Comparison of ENCODE assay signal across 8 mouse cellular contexts in the genomic region with DNA sequence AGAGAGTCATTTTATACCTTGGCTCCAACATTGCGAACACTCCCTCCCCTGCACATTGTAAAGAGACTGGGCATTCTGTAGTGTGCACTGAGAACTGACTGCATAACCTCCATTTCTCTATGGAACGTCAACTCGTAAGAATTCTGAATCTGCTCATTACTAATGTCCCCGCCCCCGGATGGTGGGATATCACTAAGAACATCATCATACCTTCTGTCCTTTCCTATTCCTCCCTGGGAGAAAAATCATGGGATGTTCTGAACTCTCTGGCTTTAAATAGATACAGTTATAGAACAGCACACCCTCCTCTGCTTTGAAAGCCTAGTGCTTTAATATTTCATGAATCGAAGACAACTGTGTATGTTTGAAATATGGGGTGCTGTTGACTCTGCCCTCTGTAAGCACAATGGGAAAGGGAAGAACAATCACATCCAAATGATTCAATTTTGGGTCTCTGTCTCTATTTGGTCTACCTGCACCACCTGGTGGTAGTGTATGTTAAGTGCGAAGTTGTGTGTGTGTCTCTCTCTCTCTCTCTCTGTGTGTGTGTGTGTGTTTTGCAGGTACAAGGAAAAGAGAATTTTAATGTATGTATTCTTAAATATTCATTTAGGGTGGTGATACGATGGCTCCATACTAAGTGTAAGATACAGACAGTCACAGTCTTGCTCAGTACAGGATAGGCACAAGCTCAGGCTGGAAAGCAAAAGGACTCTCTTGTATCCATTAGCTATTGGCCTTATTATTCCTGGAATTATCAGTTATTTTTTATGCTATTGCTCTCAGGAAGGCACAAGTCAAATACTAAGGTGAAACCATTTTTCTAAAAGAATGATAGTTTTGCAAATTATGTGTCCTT. TPM values are rescaled to one million over a fixed set of nuclear protein-coding genes. Genes with fewer than 3 reads are reported as not detected.
A peak's percentile ranks its signal among the peaks of the same experiment; 100 is the strongest.
DNase-seq lines count a peak whose midpoint lies in the region; ATAC-seq lines count a peak whose summit lies in the region.

No protein-coding gene starts in this region.

- no peak for ATAC-seq in CD4-positive, CD25-positive, alpha-beta regulatory T cell, adult 4 months

- intact Hi-C loops in left cerebral cortex, postnatal 4 days (cut with DNase I), result loop anchor here (10.0 kb wide), 1 partner anchor 139 kb away; no protein-coding TSS in a partner anchor

- peak; percentile 9 for DNase-seq in CD4-positive, CD25-positive, alpha-beta regulatory T cell, adult 2 months (ENCODE audit: low read depth, low spot score)
- peak; percentile 7 for DNase-seq in left cerebral cortex, postnatal 4 days
- DNase-seq in left cerebral cortex, adult 8-10 months (ENCODE audit: low spot score in 2 of 2), result no peak
- peak; percentile 51 for DNase-seq in adrenal gland, postnatal 14 days
- peak; percentile 5 for DNase-seq in layer of hippocampus, adult 9-11 months
- DNase-seq in cerebellum, adult 9-11 months, result no peak
- no peak for DNase-seq in ovary, postnatal 14 days (ENCODE audit: low spot score)

RNA-seq across cellular contexts. Expression of gene Fgf7, which starts 1.1 kb away (rescaled TPM):
- not detected for polyA plus RNA-seq in CD4-positive, CD25-positive, alpha-beta regulatory T cell, adult 4 months (2017; shearing (Covaris generic))
- total RNA-seq in left cerebral cortex, postnatal 4 days (2021), result under 1 TPM; 0.42 to 0.72 TPM
- total RNA-seq in left cerebral cortex, adult 8-10 months (2022), result under 1 TPM; 0.41 to 0.88 (median 0.73) TPM
- 0.19 and 0.78 TPM in 2 replicates for total RNA-seq in adrenal gland, postnatal 14 days (2021)

Comparison
In these comparisons a context has a peak if more than half of its experiments do, and no peak if none do; other contexts are left out.
1. DNase-seq: peak in CD4-positive, CD25-positive, alpha-beta regulatory T cell, adult 2 months (single experiment), left cerebral cortex, postnatal 4 days (single experiment), adrenal gland, postnatal 14 days (single experiment) and layer of hippocampus, adult 9-11 months (single experiment); none in left cerebral cortex, adult 8-10 months (0 of 2), cerebellum, adult 9-11 months (single experiment) and ovary, postnatal 14 days (single experiment).